Mouse (Mus musculus) liver, postnatal 0 days (tissue): Measurements from ENCODE around the gene Tjp1. TPM values are rescaled to one million over a fixed set of nuclear protein-coding genes. Genes with fewer than 3 reads are reported as not detected.

Experiments used
- ATAC-seq: fragments of 200-750 bp; cut with Nextera tagmentation; 2 replicates; pipeline ENCODE4 v1.8.0; 2017; ENCODE audit warnings: mild to moderate bottlenecking, moderate library complexity
- DNase-seq: peaks from one replicate; pipeline ENCODE4 v3.0.0-alpha.2; 2016
- H3K27ac ChIP-seq: fragments of 300-500 bp; sonication (generic); 2 replicates; pipeline ENCODE4 v1.5.1; 2014; ENCODE audit warnings: antibody characterized with exemption, moderate library complexity, mild to moderate bottlenecking, low read depth
- H3K27me3 ChIP-seq: fragments of 300-500 bp; sonication (generic); 2 replicates; pipeline ENCODE4 v1.6.1; 2014; ENCODE audit warnings: low read length, control low read depth, mixed read lengths; ENCODE audit not compliant: insufficient read depth
- H3K36me3 ChIP-seq: fragments of 300-500 bp; sonication (generic); replicated peaks from 2 replicates; pipeline ENCODE4 v1.6.1; 2014; ENCODE audit warnings: mild to moderate bottlenecking, control low read depth, low read length, moderate library complexity, mixed read lengths; ENCODE audit not compliant: insufficient read depth
- H3K4me1 ChIP-seq: fragments of 300-500 bp; sonication (generic); 2 replicates; pipeline ENCODE4 v1.6.1; 2014; ENCODE audit warnings: antibody characterized with exemption, mild to moderate bottlenecking, control low read depth; ENCODE audit not compliant: insufficient read depth
- H3K4me2 ChIP-seq: fragments of 300-500 bp; sonication (generic); 2 replicates; pipeline ENCODE4 v1.6.1; 2014; ENCODE audit warnings: low read depth, mild to moderate bottlenecking, low read length, moderate library complexity, mixed read lengths
- H3K4me3 ChIP-seq: fragments of 300-500 bp; sonication (generic); 2 replicates; pipeline ENCODE4 v1.5.1; 2014; ENCODE audit warnings: low read depth, low read length
- H3K9ac ChIP-seq: fragments of 300-500 bp; sonication (generic); replicated peaks from 2 replicates; pipeline ENCODE4 v1.6.1; 2014; ENCODE audit warnings: mild to moderate bottlenecking, moderate library complexity
- H3K9me3 ChIP-seq: fragments of 300-500 bp; sonication (generic); 2 replicates; pipeline ENCODE4 v1.6.1; 2016; ENCODE audit warnings: mild to moderate bottlenecking, control low read depth, low read length, mixed read lengths
- CTCF ChIP-seq: sonication (generic); IDR thresholded peaks from 2 replicates; pipeline ENCODE4 v1.5.1; 2016; ENCODE audit warnings: antibody characterized with exemption, low read depth
- EP300 ChIP-seq: IDR thresholded peaks from 2 replicates; pipeline ENCODE4 v1.6.1; 2016; ENCODE audit warnings: antibody characterized with exemption, low read depth, mild to moderate bottlenecking
- WGBS: fragments of 180-500 bp; shearing (Covaris S2); extraction: QIAGEN DNeasy Blood & Tissue Kit; methylation state at CpG from one replicate; pipeline ENCODE4 v1.1.7; 2014; ENCODE audit not compliant: insufficient replicate concordance; 5-methylcytosine and 5-hydroxymethylcytosine counted together
- polyA plus RNA-seq: library from polyadenylated mRNA; unstranded; fragments of >200 nt; fragmentation: Nextera tagmentation; extraction: Ambion mirVana; gene quantifications from 2 replicates; pipeline ENCODE4 v1.2.1, GENCODE M21; 2015

Gene Tjp1
- polyA plus RNA-seq, 1 experiment from 2014 or later, result 3.8 TPM

GRCm38 (mm10) chr7:65472048-65472447 is 55.5 kb downstream of the Tjp1 start:
- no peak overlapping the region for H3K4me2 ChIP-seq
- DNase-seq, result no peak
- no peaks in the 10 kb centered on the region for H3K27me3 ChIP-seq
- 54% methylated on average over 3 of the region's 3 CpGs for whole genome bisulfite sequencing
- no peak overlapping the region for H3K9ac ChIP-seq
- H3K4me1 ChIP-seq, result peaks cover 17% of the 10 kb centered on the region
- no peak for ATAC-seq
- H3K27ac ChIP-seq, result no peak overlapping the region
- H3K36me3 ChIP-seq, result no peaks in the 10 kb centered on the region
- no peaks in the 10 kb centered on the region for H3K9me3 ChIP-seq
- H3K4me3 ChIP-seq, result no peak overlapping the region
- TF ChIP-seq EP300, result peak; percentile 42; the same call in 1 of the 2 replicates
- TF ChIP-seq CTCF, result no peak

GRCm38 (mm10) chr7:65471406-65471805 is 56.2 kb downstream of the Tjp1 start:
- Histone ChIP-seq H3K27ac (no peak overlapping the region), H3K4me1 (peaks cover 21% of the 10 kb centered on the region), H3K9me3 (no peaks in the 10 kb centered on the region), H3K27me3 (no peaks in the 10 kb centered on the region), H3K36me3 (no peaks in the 10 kb centered on the region), H3K4me2 (no peak overlapping the region), H3K4me3 (no peak overlapping the region), H3K9ac (no peak overlapping the region)
- DNase-seq (no peak), ATAC-seq (no peak)
- 78% methylated on average over 6 of the region's 6 CpGs for WGBS
- TF ChIP-seq EP300 (no peak), CTCF (no peak)

- no peaks in the 10 kb centered on the region for H3K9me3 ChIP-seq
- H3K27ac ChIP-seq, result no peak overlapping the region
- no peak for TF ChIP-seq EP300
- no peak for TF ChIP-seq CTCF
- no peak overlapping the region for H3K4me2 ChIP-seq
- DNase-seq (no peak), ATAC-seq (no peak)
- H3K36me3 ChIP-seq, result no peaks in the 10 kb centered on the region
- peaks cover 21% of the 10 kb centered on the region for H3K4me1 ChIP-seq
- no peak overlapping the region for H3K9ac ChIP-seq
- H3K27me3 ChIP-seq, result no peaks in the 10 kb centered on the region
- 34% methylated on average over 8 of the region's 8 CpGs for WGBS
- no peak overlapping the region for H3K4me3 ChIP-seq
These were observed 57.4 kb downstream of the Tjp1 start for GRCm38 (mm10) chr7:65470214-65470613.

GRCm38 (mm10) chr7:65469666-65470065 is 57.9 kb downstream of the Tjp1 start:
- ATAC-seq, result peak; percentile 94

GRCm38 (mm10) chr7:65468191-65468590 is 59.4 kb downstream of the Tjp1 start:
- H3K9me3 ChIP-seq, result no peaks in the 10 kb centered on the region
- WGBS, result 77% methylated on average over 8 of the region's 8 CpGs
- no peak overlapping the region for H3K4me3 ChIP-seq
- no peaks in the 10 kb centered on the region for H3K36me3 ChIP-seq
- peaks cover 23% of the 10 kb centered on the region for H3K4me1 ChIP-seq
- DNase-seq, result no peak
- H3K9ac ChIP-seq, result no peak overlapping the region; the same call in 1 of the 2 replicates
- H3K4me2 ChIP-seq, result no peak overlapping the region
- H3K27me3 ChIP-seq, result no peaks in the 10 kb centered on the region
- TF ChIP-seq CTCF (no peak), EP300 (no peak)
- peak overlapping the region; percentile 16; the same call in 1 of the 2 replicates for H3K27ac ChIP-seq
- no peak for ATAC-seq

More at GRCm38 (mm10) chr7:65469666-65470065, 57.9 kb downstream of the Tjp1 start:
- DNase-seq, result peak; percentile 63
- Histone ChIP-seq H3K36me3 (no peaks in the 10 kb centered on the region), H3K9me3 (no peaks in the 10 kb centered on the region), H3K9ac (no peak overlapping the region), H3K27ac (peak overlapping the region; percentile 23; the same call in 1 of the 2 replicates), H3K4me1 (peaks cover 21% of the 10 kb centered on the region), H3K4me3 (no peak overlapping the region), H3K27me3 (no peaks in the 10 kb centered on the region), H3K4me2 (no peak overlapping the region)
- TF ChIP-seq EP300 (no peak), CTCF (no peak)
- 6% methylated on average over 6 of the region's 6 CpGs for WGBS

GRCm38 (mm10) chr7:65467306-65468021 is 60.1 kb downstream of the Tjp1 start:
- ATAC-seq (no peak), DNase-seq (no peak)
- H3K9ac ChIP-seq, result no peak overlapping the region
- no peak overlapping the region for H3K4me3 ChIP-seq
- peaks cover 23% of the 10 kb centered on the region for H3K4me1 ChIP-seq
- H3K36me3 ChIP-seq, result no peaks in the 10 kb centered on the region
- H3K27ac ChIP-seq, result peak overlapping the region; percentile 34; the same call in 1 of the 2 replicates
- no peaks in the 10 kb centered on the region for H3K27me3 ChIP-seq
- H3K9me3 ChIP-seq, result no peaks in the 10 kb centered on the region
- WGBS, result 50% methylated on average over 4 of the region's 4 CpGs
- TF ChIP-seq CTCF (no peak), EP300 (no peak)
- no peak overlapping the region for H3K4me2 ChIP-seq
